Mouse (Mus musculus) CD4-positive helper T cell, adult 2 months (primary cell): ENCODE results near the gene Wdr82.
A peak's percentile ranks its signal among the peaks of the same experiment; 100 is the strongest.

ENCODE experiments used
- DNase-seq: peaks from one replicate; pipeline ENCODE4 v3.0.0-alpha.2; 2012; ENCODE audit warnings: low read depth, missing footprints, low spot score

Wdr82 gene

DNA sequence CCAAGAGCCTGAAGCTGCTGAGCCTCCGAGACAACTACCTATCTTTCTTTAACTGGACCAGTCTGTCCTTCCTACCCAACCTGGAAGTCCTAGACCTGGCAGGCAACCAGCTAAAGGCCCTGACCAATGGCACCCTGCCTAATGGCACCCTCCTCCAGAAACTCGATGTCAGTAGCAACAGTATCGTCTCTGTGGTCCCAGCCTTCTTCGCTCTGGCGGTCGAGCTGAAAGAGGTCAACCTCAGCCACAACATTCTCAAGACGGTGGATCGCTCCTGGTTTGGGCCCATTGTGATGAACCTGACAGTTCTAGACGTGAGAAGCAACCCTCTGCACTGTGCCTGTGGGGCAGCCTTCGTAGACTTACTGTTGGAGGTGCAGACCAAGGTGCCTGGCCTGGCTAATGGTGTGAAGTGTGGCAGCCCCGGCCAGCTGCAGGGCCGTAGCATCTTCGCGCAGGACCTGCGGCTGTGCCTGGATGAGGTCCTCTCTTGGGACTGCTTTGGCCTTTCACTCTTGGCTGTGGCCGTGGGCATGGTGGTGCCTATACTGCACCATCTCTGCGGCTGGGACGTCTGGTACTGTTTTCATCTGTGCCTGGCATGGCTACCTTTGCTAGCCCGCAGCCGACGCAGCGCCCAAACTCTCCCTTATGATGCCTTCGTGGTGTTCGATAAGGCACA, 54.9 kb downstream of the Wdr82 start:
- no peak for DNase-seq

DNA sequence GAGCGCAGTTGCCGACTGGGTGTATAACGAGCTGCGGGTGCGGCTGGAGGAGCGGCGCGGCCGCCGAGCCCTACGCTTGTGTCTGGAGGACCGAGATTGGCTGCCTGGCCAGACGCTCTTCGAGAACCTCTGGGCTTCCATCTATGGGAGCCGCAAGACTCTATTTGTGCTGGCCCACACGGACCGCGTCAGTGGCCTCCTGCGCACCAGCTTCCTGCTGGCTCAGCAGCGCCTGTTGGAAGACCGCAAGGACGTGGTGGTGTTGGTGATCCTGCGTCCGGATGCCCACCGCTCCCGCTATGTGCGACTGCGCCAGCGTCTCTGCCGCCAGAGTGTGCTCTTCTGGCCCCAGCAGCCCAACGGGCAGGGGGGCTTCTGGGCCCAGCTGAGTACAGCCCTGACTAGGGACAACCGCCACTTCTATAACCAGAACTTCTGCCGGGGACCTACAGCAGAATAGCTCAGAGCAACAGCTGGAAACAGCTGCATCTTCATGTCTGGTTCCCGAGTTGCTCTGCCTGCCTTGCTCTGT, 55.5 kb downstream of the Wdr82 start:
- DNase-seq, result no peak

DNA sequence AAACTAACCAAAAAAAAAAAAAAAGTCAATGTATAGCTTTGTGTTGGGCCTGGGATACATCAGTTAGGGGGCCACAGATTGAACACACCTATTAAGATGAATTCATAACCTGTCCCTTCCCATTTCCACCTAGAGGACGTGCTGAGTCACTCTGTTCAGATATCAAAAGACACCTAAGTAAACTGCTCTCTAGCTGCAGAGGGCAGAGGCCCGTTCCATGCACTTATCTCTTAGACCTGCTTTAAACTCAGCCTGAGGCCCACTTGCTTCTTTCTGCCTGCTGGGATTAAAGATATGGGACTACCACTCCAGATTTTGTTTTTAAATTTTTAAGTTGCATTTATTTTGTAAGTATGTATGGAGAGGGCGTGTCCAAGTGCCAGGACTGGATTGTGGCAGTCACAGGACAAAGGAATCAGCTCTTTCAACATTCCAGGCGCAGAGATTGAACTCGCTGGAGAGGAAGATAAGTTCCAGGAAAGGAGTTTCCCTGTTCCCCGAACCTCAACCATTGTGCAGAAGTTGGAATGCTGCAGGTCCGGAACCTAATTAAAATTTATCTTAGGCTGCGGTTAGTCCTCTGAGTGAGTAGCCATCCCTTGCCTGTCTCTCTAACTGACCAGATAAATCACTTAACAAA, 57.2 kb downstream of the Wdr82 start:
- no peak for DNase-seq

DNA sequence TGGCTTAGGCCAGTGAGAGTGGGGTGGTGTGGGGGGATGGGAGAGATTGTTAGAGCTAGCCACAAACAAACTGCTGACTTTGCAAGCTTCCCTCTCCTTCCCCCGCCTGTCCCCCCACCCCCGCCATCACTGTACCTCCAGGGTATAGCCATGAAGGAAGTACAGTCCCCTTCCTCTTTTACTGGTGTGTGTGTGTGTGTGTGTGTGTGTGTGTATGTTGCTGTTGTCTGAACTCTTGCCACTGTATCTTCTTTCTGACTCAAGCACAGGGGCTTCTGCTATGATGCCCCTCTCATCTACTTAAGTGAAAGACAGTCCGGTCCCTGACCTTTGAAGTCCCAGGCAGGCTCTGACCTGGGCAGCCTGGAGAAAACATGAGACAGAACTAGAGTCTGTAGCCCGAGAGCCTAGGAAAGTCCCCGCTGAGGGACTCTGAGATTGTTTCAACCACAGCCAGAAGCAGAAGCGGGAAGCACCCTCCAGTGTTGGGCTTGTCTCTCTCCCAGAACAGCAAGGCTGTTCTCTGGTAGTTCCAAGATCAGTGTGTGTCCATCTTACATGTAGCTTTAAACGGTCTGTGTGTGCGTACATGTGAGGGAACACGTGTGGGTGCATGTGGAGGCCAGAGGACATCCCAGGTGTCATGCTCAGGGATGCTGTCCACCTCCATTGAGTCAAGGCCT, 59.5 kb downstream of the Wdr82 start:
- DNase-seq, result no peak

DNA sequence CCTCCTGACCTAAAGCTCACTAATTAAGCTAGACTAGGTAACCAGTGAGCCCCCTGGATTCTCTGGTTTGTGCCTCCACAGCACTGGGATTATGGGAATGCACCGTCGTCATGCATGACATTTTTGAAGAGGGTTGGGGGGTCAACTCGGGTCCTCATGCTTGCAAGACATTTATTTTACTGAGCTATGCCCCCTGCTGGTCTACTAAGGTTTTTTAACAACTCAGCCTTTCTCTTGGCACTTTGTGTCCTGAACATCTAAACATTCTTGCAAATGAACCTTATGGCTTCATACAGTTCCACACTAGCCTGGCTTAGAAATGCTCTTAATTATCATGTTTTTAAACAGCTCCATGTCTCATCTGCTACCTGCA, 60.0 kb downstream of the Wdr82 start:
- DNase-seq, result no peak

GRCm38 (mm10) chr9:106231220-106231619, 60.5 kb downstream of the Wdr82 start:
- no peak for DNase-seq

- no peak for DNase-seq
Measured at GRCm38 (mm10) chr9:106231816-106232215, 61.1 kb downstream of the Wdr82 start.

DNA sequence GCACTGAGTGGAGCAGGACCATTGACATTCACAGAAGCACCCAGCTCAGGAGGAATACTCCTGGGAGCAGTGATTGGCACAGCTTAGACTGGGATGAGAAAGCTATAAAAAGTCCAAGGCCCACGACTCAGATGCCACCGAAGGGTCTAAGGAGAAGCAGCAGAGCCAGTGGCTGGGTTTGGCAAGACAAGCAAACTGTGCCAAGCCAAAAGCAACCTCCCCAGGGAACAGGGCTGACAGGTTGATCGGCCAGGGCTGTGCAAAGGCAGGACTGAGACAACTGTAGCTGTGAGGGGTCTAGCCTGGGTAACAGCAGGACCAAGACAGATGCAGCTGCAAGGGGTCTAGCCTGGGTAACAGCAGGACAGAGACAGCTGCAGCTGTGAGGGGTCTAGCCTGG, 62.2 kb downstream of the Wdr82 start:
- no peak for DNase-seq

DNA sequence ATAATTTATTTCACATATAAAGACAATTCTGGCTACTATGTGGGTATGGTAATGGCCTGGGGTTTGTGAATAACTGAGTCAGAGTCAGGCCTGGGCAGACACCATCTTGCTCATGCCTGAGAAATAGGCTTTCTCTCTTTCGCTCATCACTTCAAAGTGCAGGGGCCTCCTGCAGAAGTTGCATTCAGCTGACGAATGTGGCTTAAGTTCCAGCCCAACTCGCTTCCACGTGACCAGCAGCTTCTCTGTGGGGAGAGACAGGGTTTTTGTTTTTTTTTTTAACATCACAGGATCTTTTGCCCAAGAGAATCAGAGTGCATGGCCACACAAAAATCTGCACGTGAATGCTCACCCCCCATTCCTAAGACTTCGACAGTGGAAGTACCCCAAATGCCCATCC, 63.2 kb downstream of the Wdr82 start:
- peak; percentile 43 for DNase-seq

DNA sequence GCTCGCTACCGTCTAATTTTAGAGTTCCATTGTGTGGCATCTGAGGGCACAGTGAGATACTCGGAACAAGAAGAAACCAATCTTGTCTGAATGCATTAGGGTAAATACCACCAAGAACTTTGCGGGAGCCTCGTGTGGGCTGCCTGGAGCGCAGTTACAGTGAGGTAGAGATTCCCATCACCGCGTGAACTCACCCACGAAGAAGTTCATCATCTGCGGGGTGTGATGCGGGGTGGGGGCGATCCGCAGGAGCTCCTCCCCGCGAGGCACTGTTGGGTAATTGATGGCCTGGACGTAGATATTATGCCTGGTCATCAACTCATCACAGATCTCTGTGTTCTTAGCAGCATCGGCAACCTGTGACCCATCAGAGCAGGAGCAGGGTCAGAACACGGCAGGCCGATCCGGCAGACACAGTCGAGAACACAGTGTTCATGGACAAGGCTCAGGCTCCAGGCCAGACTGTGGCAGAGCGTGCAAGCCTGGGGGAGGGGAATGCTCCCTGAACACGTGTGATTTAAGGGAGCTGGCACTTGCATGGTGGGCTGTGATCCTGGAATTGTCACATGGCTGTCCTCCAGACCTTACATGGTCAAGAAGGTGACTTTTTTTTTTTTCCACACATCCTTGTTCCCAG, 64.6 kb downstream of the Wdr82 start:
- no peak for DNase-seq

DNA sequence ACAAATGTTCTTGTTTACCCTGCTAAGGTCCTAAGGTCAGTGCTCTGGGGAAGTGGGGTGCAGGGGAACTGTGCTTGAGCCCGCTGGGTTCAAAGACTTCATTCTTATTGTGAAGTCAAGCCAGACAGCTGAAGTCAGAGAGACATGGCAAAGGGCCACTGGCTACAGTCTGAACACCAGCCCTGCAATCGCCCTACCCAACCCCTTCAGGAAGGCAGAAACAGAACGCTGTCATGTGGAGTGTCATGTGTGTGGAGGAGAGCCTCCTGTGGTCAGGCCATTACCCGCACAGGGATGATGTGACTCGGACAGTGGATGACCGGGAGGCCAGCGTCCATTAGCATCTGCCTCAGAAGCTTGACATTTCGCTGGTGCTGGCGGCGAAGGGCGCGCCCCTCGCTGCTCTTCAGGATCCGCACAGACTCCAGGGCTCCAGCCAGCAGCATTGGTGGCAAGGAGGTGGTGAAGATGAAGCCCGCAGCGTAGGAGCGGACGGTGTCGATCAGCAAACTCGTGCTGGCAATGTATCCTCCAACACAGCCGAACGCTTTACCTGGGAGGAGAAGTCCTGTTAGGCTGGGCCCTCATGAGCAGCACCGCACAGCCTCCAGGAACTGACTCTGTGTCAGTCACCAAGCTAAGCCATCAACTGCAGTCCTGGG, 65.6 kb downstream of the Wdr82 start:
- DNase-seq, result no peak

DNA sequence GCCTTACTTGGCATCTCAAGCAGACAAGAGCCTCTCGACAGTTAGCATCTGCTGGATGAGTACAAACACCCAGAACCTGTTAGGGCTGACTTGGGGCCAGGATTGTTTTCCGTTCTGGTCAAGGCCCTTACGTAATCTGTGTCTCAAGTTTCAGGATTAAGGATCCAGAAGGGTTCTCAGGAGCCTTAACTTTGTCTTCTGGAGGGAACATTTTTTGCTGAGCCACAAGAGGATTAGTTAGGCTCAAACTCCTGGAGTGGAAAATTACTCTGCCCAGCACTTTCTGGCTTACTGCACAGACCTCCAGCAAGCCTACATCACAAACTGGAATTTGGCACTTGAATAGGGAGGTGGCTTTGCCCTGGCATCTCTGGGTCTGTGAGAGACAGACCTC, 66.1 kb downstream of the Wdr82 start:
- DNase-seq, result no peak

GRCm38 (mm10) chr9:106237401-106237800, 66.7 kb downstream of the Wdr82 start:
- no peak for DNase-seq

DNA sequence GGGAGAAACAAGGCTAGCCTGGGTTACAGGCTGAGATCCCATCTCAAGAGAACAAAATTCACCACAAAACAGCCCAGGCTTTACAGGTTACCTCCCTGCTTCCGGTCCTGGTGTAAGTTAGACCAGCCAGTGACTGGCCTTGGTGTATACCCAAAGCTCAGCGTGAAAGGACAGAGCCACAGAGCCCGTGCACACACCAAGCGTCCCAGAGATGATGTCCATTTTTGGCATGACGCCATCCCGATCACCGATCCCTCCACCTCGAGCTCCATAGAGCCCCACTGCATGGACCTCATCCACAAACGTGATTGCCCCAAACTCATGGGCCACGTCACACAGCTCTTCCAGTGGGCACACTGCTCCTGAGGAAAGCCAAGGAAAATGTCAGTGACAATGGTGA, 67.2 kb downstream of the Wdr82 start:
- no peak for DNase-seq
